Mouse (Mus musculus) spleen, adult 12 weeks (tissue): Measurements from ENCODE around the gene Slc25a48.

Source experiments
- DNase-seq: peaks from one replicate; pipeline ENCODE4 v3.0.0; 2022; ENCODE audit warnings: low spot score

Slc25a48 gene

DNA sequence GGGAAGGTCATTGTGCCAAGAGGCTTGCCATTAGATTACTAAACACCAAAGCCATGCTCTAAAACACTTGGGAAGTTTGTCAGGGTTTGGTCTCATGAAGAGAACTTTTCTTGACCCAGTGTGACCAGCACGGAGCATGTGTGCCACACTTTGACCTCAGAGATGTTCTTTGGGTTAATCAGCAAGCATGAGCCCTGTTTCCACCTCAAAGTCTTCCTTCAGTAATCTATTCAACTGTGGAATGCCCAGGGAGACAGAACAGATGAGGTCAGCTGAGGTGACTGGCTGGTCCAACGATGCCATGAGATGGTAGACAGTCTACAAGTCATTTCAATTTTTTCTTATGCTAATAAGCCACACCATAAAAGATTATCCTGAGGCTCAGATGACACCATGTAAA is 71.6 kb downstream of the Slc25a48 start:
- DNase-seq, result no peak

DNA sequence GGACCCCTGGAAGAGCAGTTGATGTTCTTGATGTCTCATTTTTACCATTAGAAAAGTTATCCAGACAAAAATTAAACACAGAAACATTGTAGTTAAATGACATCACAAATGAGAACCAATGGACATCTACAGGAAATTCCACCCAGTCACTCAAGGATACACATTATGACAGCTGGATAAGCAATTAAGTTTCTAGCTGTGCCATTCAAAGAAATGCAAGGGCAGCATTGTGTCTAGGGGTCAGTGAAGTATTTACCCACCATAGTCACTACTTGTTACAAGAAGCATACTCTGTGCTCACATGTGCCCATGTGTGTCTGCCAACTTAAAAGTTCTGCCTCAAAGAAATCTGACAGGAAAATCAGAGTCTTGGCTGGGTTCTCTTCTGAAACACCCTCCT is 75.4 kb downstream of the Slc25a48 start:
- DNase-seq, result no peak

DNA sequence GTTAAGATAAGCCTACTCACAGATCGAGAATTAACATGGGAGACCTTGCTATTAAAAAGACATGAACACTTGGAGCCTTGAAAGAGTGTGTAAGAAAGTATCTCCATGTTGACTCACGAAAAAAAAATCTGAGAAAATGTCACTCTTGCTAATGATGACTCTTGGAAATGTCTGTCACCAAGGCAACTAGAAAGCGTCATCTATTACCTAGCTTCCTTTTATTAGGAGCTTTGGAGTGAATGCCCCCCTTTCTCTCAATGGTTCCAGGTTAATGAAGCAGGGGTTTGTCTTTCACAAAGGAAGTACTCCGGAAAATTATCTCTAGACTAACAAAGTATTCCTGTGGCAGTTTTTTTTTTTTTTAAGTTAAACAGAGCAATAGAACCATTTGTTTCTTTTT is 78.2 kb downstream of the Slc25a48 start:
- no peak for DNase-seq

DNA sequence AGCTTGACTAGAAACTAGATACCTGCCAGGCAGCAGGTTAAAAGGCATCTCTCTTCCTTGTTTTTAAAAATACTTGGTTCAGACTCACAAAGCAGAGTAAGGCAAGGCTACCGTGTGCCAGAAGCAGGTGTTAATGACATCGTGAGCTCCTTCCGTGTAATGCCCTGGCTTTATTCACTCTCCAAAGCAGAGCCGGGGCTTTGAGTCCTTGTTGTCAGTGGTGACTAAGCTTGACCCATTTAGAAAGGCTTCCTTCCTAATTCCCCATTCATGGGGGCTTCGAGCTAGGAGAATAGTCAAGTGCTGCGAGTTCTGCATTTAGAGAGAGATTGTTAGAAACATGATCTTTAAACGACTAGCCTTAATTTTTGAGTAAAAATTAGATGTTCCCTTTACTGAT is 78.7 kb downstream of the Slc25a48 start:
- DNase-seq, result no peak

- peak; percentile 73 for DNase-seq
Measured at GRCm38 (mm10) chr13:56522081-56522820, 84.1 kb downstream of the Slc25a48 start, which contains the start of gene Fbxl21. Fbxl21 (plus strand) TSS chr13:56522472.

- no peak for DNase-seq
Measured at GRCm38 (mm10) chr13:56522821-56523167, 84.6 kb downstream of the Slc25a48 start.
